Mouse (Mus musculus) urinary bladder, postnatal 4 days (tissue): Measurements from ENCODE around the gene Vps41.

Experiments
- DNase-seq, 2 experiments: peaks; one replicate each; pipeline ENCODE4 v3.0.0; 2021 to 2022; ENCODE audit warnings: low spot score in 2 of 2

Vps41 gene

DNA sequence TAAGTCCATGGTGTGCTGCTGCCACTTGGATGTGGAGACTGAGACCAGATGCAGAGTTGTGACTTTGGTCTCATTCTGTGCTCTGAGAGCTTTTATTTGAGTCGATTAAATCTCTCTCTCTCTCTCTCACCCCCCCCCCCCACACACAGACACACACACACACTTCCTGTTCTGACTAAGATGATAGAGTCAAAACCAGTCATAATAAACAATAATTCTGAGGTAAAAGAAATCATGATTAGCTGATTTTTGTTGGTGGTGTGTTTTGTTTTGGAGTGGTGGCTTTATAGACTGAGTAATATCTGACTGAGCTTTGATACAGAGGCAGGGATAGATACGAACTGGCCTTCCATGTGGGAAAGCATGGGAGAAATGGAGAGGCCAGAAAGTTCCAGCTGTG is 74.6 kb downstream of the Vps41 start:
- DNase-seq, result no peak

DNA sequence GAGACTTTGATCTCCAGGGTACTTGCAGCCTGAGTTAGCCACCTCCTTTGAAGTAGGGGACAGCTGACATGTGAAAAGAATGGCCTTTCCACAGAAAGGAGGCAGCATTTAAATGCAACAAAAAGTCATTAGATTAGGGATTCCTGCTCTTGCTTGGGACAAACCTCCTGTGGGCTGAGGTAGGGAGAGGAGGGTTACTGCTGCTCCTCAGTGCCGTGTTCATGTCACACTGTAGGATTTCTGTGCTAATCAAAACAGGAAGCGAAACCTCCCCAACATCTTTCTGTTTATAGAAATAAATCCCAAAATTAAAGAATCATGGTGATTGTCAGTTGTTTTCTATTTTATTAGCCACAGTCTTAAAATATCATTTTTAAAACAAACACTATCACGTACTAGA is 77.4 kb downstream of the Vps41 start:
- no peak for DNase-seq

DNA sequence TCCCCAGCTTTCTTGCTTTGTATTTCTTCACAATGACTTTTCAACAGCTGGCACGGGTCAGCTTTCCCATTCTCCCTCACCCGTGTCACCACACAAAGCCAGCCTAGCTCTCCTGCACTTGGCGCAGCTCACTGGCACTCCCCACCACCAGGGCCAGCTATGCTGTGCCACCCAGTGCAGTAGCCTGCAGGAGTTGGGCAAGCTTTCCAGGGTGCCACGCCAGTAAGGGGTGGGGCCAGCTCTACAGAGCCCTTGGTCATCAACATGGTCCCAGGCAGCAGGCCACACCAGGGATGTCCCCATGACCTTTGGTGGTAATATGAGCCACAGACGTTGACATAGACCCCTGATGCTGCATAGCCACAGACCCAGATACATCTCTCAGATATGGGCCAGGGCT is 80.5 kb downstream of the Vps41 start:
- no peak for DNase-seq

DNA sequence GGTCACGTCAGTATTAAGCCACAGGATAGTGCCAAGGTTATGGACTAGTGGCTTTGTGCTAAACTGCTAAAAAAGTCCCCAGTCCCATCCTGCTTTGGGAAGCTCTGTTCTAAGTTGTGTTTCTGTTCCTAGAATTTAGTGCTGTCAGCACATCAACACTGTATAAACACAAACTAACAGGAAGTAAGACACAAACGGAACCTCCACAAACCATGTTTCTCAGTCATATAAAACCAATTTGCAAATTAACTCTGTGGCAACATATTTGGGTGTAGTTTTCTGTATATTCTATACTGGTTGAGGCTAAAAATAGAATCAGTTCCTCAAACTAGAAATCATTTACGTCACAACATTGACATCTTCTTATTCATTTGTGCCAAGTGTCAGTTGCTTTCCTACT is 83.3 kb downstream of the Vps41 start:
- DNase-seq, result no peak

DNA sequence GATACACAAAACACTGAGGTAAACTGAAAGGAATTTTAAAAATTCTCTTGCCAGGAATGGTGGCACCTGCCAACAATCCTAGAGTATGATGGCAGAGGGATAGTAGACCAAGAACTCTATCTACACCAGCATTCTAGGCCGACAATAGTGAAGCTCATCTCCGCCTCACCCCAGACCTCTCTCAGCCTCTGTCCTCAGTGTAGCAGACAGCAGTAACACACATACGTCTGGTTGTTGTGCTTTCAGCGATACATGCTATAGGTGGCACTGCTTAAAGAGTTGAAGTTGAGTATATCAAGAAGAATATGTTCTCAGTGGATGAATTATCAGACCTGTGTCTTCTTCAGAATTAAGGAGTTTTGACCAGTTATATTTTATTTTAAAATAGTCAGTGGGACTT is 92.4 kb downstream of the Vps41 start:
- DNase-seq, result no peak

DNA sequence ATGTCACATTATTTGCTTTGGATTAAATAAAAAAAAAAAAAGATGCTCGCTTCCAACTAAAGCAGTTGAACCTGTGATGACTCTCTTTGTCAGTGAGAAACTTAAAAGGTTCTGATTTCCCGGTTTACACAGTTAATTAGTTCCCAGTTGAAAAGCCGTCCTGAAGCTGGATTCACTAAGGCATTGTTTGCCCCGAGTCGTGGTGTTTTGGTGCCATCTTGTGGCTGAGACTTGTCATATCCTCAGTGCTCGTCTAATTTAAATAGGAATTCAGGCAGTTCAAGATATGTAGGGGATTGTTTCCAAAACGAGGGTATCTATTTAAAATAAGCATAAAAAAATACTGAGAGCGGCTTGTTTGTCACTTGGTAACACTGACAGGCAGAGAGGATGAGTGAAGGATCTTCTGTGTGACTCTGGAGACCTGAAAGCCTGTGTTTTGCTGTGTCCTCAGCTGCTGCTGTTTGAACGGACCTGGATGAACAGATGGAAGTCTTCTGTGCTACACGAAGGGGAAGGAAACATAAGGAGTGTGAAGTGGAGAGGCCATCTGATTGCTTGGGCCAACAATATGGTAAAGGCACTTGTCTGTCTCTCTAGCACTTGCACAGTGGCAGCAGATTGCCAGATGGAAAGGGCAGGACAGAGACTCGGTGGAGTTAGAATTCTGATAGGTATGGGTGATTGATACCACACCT is 93.0 kb downstream of the Vps41 start:
- peak; percentile 35 to 68 for DNase-seq

DNA sequence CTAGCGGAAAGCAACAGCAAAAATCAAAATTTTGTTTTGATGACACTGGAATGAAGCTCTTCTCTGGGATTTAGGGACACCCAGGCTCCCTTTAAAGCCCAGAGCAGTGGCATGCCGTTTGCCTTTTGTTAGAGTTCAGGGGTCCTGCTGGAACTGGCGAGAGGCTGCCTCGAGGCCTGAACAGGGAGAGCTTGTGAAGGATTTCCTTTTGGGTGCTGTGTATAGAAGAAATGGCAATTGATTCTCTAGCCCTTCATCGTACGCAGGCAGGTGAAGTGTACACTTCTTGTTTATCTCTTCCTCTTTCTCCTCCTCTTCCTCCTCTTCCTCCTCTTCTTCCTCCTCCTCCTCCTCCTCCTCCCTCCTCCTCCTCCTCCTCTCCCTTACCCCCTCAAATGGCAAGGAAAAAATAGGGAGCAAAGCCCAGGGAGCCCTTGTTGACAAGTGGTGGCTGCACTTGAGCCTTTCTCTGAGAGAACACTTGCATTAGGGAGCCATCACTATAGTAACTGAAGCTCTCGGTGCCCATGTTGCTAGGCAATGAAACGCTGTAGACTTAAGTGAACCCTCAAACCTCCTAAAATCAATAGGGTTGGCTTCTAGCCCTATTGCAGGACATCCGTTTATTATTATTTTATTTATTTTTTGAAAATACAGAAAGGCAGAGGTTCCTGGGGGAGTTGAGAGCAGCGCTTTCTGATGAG is 107.5 kb downstream of the Vps41 start:
- DNase-seq, result no peak

DNA sequence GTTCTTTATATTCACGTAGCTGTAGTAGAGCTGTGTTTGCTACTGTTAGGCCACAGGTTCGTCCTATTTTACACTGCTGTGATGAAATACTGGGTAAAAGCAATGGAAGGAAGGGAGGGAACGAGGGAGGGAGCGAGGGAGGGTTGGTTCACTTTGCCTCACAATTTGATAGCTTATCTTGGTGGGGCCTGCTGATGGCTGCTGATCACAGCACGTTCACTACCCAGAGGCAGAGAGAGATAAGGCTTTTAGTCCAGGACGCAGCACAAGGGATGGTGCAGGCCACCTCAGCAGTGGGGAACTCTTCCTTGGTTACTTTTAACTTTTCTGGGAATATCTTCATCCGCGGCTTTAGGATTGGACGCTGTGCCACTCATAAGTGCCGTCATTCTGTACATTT is 109.9 kb downstream of the Vps41 start:
- DNase-seq, result no peak

DNA sequence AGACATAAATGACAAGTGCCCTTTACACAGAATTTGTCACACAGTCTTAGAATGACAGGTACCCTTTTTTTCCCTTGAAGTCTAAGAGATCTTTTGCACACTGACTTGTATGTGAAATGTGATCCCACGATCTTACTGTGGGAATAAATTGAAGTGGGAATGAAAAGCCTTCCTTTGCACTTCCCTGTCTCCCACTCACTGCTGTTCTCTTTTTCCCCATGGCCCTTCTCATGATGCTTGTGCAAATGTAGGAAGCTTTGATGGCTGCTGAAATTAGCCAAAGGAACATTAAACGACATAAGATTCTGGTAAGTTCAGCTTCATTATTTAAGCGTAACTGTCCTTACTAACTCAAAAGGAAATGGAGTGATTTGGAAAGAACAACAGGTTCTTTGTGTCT is 113.4 kb downstream of the Vps41 start:
- no peak for DNase-seq

DNA sequence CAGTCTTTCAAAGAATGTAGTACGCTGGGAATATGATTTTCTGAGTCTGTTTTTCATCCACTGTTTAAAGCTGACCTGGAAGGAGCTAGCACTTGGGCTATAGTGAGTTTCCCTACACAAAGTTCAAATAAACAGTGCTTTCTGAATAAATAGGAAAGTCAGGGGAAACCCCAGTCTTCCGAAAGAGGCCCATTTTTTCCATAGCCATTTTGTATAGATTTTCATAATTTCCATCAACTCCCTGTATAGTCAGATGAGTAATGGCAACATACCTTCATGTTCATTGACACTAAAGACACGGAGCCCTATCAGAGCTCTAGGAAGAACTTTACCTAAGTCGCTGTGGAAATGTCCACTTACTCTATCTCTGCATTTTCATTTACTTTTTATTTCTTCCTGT is 122.1 kb downstream of the Vps41 start:
- no peak for DNase-seq

DNA sequence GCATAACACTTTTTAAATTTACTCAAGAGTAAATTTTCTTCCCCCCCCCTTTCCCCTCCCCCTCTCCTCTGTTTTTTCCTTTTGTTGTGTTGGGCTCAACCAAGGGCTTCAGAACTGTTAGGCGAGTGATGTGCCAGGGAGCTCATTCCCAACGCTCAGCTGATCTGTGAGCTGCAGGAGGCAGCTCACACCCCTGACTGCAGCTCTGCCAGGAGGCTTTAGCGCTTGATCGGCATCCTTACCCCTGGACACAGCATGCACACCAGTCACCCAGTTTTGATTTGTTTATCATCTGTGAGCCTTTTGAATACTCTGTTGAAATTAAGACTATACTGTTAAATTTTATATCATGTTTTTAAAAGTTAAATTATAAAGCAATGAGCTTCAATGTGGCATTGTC is 123.3 kb downstream of the Vps41 start:
- DNase-seq, result no peak

DNA sequence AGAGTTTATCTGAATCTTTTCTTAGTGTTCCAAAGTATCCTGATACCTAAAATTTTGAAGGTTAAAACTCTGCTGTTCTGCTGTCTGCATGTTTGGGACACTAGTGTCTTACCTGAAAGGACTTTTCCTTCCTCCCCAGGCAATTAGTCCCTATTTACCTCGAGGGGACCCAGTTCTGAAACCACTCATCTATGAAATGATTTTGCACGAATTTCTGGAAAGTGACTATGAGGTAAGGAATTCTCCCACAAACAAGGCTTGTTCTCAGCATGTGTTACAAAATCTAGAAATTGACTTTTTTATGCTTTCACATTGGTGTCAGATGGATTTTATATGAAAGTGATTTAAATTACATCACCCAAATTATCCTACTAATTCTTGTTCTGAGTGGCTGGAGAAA is 123.9 kb downstream of the Vps41 start:
- no peak for DNase-seq

DNA sequence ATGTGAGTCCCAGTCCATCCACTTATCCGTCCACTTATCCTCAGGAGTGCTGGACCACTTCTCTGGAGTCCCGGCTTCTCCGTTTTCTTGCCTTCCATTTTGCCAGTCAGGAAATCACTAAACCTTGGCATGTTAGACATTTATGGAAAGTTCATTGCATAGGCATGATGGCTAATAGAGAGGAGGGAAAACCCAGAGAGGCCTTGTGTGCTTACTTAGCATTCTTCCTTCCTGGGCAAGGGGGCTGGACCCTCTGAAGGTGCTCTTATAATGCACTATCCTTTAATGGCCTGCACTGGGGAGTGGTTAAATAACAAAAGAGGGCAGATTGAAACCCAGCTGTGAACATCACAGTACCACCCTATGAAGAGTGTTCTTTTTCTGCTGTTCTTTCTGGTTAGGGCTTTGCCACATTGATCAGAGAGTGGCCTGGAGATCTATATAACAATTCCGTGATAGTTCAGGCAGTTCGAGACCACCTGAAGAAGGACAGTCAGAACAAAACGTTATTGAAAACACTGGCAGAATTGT is 124.7 kb downstream of the Vps41 start:
- DNase-seq, result no peak

DNA sequence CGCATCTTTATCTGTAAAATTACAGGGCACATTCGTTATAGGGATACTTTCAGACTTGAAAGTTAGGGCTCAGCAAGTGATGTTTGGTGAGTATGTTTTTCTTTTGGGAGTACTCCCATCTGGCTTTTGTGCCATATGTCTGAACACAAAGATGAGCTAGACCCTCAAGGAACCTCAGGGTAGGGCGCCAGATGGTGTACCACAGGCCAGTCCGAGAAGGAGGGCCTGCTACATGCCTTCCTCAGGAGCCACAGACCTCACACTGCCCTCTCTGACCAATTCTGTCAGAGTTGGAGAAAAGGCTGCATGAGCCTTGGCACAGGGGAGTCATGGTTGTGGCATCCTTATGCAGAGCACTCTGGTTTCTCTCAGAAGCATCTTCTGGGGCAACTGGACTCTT is 125.5 kb downstream of the Vps41 start:
- DNase-seq, result no peak

DNA sequence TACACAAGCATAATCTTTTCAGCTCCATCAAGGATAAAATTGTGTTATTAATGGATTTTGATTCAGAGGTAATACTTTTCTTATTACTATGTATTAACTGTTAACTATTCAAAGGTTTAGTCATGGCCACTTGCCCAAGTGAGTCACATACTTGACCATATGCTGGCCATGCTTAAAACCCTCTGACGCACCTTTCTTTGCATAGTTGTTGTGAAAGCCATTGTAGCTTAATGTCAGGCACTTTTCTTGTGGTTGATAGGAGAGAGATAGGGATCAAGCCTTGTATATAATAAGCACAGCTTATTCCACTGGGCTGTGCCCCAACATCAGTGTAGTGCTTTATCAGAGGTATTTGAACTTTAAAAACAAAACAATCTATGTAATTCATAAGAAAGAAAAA is 126.5 kb downstream of the Vps41 start:
- DNase-seq, result no peak

DNA sequence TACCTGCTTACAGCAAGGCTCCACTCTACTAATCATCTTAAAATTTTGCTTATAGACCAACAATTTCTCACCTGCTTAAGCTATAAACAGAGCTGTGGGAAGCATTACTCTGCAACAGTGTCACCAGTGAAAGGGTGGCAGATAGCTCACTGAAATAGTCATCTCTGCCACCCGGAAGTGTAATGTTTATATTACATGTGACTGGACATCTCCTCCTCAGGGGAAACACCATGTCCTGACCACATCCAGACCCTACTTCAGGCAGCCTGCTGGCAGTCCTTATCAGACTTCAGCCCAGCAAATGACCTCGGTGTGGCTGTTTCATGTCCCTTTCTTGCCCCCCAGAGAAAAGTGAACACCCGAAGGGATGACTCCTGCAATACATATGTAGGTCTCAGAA is 130.3 kb downstream of the Vps41 start:
- no peak for DNase-seq

DNA sequence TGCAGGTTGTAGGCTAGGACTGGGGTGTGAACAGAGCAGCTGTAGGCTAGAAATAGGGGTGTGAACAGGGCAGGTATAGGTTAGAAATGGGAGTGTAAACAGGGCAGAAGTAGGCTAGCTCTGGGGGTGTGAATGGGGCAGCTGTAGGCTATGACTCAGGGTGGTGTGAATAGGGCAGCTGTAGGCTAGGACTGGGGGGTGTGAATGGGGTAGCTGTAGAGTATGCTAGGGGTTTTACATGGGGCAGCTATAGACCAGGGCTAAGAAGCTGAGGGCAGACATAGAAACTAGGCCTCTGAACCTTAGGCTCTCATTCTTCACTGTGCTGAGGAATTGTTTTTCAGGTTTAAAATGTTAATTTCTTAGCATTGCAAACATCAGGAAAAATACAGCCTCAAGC is 132.5 kb downstream of the Vps41 start:
- DNase-seq, result no peak

DNA sequence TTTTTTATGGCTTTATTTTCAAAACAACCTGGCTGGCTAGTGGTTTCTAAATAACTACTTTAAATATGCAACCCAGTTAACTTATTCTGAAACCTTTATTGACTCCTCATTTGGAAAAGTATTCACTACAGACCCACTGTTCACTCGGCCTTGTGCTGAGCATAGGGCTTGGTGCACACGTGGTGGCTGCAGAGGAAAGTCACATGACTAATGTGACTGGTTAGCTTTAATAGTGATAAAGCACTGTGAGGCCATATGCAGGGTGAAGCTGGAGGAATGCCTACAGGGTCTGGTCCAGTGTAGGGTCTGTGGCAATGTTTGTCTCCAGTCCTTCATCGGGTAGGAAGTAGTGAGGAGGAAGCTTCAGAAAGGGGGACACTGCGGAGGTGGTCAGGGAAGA is 134.1 kb downstream of the Vps41 start:
- no peak for DNase-seq

DNA sequence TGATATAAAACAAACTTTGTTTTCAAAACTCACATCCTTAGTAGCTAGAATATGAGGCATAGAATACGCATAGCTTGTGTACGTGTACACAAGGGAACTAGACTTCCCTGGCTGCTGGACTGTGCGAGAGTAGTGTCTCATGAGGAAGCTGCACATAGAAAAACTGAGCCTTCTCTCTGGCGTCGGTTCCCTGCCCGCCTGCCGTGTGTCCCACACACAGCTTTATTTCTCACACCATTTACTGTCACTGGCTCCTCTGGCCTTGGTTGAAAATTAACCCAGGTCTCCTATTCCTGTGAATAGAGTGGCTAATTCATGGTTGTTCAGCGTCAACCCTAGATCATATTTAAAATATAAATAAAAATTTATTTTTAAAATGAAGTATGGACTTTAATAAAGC is 135.6 kb downstream of the Vps41 start:
- DNase-seq, result no peak

DNA sequence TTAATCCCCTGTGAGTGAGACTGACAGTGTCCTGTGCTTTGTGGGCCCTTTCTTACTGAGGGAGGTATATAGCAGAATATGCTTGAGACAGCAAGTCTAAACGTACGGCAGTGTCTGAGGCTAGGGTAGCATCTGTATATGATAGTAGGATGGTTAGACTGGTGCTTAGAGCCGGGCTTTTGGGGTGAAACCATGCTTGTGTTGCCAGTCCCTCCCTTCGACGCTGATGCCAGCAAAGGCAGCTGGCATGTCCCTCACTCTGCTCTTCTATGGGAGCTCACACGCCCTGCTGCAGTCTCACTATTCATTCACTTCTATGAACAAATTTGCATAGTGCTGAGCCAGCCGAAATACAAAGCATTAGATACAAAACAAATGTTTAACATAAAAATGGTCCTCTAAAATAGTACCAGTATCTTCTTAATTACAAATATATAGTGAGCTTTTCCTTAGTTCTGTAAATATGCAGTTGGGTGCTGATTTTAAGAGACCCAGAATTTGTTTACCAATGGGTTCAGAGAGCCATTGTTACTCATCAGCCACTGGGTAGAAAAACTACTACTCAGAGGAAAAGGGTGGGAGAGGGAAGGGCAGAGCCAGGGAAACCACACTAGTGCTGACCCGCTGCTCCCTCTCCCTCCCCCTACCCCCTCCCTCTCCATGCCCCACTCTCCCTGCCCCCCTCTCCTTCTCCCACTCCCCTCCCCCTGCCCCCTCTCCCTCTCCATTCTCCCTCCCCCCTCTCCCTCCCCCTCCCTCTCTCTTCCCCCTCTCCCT is 139.1 kb downstream of the Vps41 start:
- no peak for DNase-seq

DNA sequence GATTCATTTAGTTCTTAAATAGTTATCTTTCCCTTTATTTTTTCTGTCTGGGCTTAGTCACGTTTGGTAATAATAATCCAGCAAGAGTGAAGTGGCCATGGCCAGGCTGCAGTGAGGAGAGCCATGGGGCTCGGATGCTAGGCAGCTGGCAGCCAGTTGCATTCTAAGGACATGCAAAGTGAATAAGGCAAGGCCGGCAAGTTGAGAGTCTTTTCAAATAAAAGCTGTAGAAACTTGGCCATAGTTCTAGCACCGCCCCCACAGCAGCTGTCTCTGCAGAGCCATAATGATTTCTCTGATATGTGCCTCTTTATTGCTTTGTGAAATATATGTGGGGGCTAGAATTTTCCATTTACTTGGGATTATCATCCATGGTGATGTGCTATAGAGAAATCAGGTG is 141.1 kb downstream of the Vps41 start:
- no peak for DNase-seq

DNA sequence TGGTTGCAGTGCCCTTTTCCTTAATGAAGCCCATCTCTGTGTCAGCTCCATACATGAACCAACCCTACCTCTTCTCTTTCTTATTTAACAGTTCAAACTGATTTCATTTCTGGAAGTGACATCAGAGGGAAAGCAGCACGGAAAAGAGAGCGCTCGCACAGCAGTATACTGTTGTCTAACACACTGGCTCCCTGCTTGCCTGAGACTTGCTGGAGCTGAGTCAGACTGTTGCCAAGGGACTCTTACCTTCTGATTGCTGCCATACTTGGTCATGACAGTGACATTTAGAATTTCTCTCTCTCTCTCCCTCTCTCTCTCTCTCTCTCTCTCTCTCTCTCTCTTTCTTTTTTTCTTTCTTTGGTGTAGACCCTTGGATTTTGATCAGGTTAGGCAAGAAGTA is 142.3 kb downstream of the Vps41 start:
- no peak for DNase-seq

DNA sequence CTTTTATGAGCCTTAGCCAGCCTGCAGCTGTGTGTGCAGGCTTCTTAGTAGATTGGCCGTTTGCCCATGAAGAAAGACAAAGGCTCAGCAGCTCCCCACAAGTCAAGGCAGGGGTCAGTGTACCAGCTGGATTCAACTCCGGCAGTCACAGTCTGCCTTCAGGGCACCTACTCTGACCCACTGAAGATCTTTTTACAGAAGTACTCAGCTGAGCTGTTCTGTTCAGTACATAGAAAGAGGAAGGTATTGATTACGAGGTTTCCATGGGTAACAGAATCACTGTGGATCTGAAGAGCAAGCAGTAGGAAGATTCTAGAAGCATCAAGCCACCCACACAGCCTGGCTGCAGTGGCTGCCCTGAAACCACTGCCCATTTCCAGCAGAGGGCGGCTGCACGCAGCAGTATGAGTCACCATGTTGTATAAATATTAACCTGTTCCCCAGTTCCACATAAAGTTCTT is 151.0 kb downstream of the Vps41 start:
- no peak for DNase-seq
